Mouse (Mus musculus) embryonic fibroblast, embryonic 13.5 days (primary cell): Measurements from ENCODE around the gene Tcf19. TPM values are rescaled to one million over a fixed set of nuclear protein-coding genes. Genes with fewer than 3 reads are reported as not detected.
"Not testable (repeated sequence)": the region's sequence is repeated elsewhere in the genome, so short reads cannot be mapped to it uniquely, and the experiment has no call there.

Experiments
- H3K27ac ChIP-seq: 2 replicates; pipeline ENCODE4 v1.5.1; 2012; ENCODE audit warnings: low read length, control low read depth, inconsistent platforms; ENCODE audit not compliant: insufficient read depth
- H3K4me1 ChIP-seq: 2 replicates; pipeline ENCODE4 v1.6.1; 2011; ENCODE audit warnings: low read length; ENCODE audit not compliant: control insufficient read depth, insufficient read depth
- H3K4me3 ChIP-seq: 2 replicates; pipeline ENCODE4 v1.5.1; 2011; ENCODE audit warnings: mild to moderate bottlenecking, control low read depth, low read length; ENCODE audit not compliant: insufficient read depth
- CTCF ChIP-seq: IDR thresholded peaks from 2 replicates; pipeline ENCODE4 v1.5.1; 2011; ENCODE audit warnings: mild to moderate bottlenecking, control low read depth, low read length, moderate library complexity, borderline replicate concordance; ENCODE audit not compliant: insufficient read depth
- POLR2A ChIP-seq: IDR thresholded peaks from 2 replicates; pipeline ENCODE4 v1.6.1; 2011; ENCODE audit warnings: low read depth, mild to moderate bottlenecking, control low read depth, low read length, moderate library complexity
- polyA plus RNA-seq: library from polyadenylated mRNA; stranded (reverse); fragments of >200 nt; gene quantifications from 2 replicates; pipeline ENCODE4 v1.2.4, GENCODE M21; 2011; ENCODE audit warnings: low read depth; ENCODE audit not compliant: missing spikeins, insufficient read length

The Tcf19 gene
- polyA plus RNA-seq, 1 experiment = 30.6 TPM

GRCm38 (mm10) chr17:35502226-35502625 lies 14.4 kb downstream of the Tcf19 start:
- Histone ChIP-seq H3K27ac (no peak overlapping the region), H3K4me3 (no peak overlapping the region)
- TF ChIP-seq POLR2A (no peak), CTCF (no peak)

GRCm38 (mm10) chr17:35497124-35497523 lies 19.5 kb downstream of the Tcf19 start:
- H3K27ac ChIP-seq = no peak overlapping the region
- H3K4me3 ChIP-seq = no peak overlapping the region
- H3K4me1 ChIP-seq = no peaks in the 10 kb centered on the region
- TF ChIP-seq CTCF (no peak), POLR2A (no peak)

More at GRCm38 (mm10) chr17:35502226-35502625, 14.4 kb downstream of the Tcf19 start:
- no peaks in the 10 kb centered on the region for H3K4me1 ChIP-seq

GRCm38 (mm10) chr17:35490320-35490719 lies 26.3 kb downstream of the Tcf19 start:
- H3K4me3 ChIP-seq = no peak overlapping the region
- H3K4me1 ChIP-seq = no peaks in the 10 kb centered on the region
- no peak overlapping the region for H3K27ac ChIP-seq
- no peak for TF ChIP-seq POLR2A
- no peak for TF ChIP-seq CTCF

DNA sequence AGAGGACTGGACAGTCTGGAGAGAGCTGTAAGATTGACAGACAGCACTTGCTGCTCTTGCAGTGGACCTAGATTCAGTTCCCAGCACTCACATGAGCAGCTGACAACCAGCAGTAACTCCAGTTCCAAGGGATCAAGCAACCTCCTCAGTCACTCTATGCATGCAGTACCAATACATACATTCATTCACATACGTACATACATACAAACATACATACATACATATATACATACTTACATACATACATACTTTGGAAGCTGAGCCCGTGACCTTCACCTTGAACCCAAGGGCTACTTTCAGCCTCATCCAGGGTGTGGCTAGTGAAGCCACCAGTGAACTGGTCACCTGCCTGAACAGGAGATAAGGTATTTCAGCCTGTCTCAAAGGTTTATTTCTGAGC lies 28.6 kb downstream of the Tcf19 start:
- Histone ChIP-seq H3K27ac (no peak overlapping the region), H3K4me3 (no peak overlapping the region), H3K4me1 (no peaks in the 10 kb centered on the region)
- TF ChIP-seq POLR2A (no peak), CTCF (no peak)

- Histone ChIP-seq H3K4me1 (no peaks in the 10 kb centered on the region), H3K27ac (no peak overlapping the region), H3K4me3 (no peak overlapping the region)
- TF ChIP-seq CTCF = no peak
- TF ChIP-seq POLR2A = no peak
These were observed 29.9 kb downstream of the Tcf19 start for GRCm38 (mm10) chr17:35486726-35487125.

DNA sequence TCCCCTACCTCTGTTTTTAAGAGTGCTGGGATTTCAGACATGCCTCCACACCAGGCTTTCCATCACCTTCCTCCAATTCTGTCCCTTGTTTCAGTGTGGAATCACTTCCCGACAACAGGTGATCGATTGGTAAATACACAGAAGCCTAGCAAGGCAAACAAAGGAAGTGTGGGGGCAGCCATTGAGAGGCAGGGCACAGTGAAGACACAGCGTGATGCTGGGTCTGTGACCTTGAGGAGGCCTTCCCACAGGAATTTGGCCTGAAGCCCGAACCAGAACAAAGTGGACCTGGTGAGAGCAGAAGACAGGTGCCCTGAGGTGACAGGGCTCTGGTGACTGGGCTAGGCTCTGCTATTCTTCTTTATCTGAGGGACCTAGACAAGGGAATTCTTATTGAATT lies 30.9 kb downstream of the Tcf19 start:
- Histone ChIP-seq H3K4me3 (no peak overlapping the region), H3K27ac (no peak overlapping the region), H3K4me1 (no peaks in the 10 kb centered on the region)
- no peak for TF ChIP-seq CTCF
- no peak for TF ChIP-seq POLR2A

- Histone ChIP-seq H3K27ac (no peak overlapping the region), H3K4me3 (no peak overlapping the region), H3K4me1 (no peaks in the 10 kb centered on the region)
- no peak for TF ChIP-seq POLR2A
- peak; percentile 77 for TF ChIP-seq CTCF
These were observed 32.6 kb downstream of the Tcf19 start for GRCm38 (mm10) chr17:35484066-35484465.

DNA sequence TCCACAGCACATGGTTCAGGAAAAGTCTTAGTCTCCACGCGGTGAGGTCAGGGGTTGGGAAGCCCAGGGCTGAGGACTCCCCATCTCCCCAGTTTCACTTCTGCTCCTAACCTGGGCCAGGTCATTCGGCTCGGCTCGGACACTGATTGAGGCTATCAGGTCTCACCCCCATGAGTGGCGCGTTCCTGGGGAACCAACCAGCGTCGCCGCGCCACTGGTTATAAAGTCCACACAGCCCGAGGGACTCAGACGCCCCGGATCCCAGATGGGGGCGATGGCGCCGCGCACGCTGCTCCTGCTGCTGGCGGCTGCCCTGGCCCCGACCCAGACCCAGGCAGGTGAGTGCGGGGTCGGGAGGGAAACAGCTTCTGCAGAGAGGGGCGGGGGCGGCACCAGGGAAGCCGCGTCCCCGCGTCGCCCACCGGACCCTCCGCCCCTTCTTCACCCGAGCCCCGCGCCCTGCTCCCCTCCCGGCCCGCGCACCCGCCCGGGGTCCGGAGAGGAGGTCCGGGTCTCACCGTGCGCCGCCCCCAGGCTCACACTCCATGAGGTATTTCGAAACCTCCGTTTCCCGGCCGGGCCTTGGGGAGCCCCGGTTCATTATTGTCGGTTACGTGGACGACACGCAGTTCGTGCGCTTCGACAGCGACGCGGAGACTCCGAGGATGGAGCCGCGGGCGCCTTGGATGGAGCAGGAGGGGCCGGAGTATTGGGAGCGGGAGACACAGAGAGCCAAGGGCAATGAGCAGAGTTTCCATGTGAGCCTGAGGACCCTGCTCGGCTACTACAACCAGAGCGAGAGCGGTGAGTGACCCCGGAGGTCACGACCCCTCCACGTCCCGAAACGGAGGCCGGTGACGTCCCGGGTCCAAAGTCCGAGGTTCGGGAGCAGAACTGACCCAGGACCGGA lies 46.5 kb downstream of the Tcf19 start, which contains the start of gene H2-Q10:
Gene H2-Q10 (plus strand): TSS at position 248 of the 910 bp plus-strand sequence.
- no peak for TF ChIP-seq CTCF
- TF ChIP-seq POLR2A = no peak
- peak within 1 kb of the TSS; percentile 14; the same call in 1 of the 2 replicates for H3K4me3 ChIP-seq
- no peak within 1 kb of the TSS for H3K27ac ChIP-seq
- no peaks in the 10 kb centered on the region for H3K4me1 ChIP-seq

DNA sequence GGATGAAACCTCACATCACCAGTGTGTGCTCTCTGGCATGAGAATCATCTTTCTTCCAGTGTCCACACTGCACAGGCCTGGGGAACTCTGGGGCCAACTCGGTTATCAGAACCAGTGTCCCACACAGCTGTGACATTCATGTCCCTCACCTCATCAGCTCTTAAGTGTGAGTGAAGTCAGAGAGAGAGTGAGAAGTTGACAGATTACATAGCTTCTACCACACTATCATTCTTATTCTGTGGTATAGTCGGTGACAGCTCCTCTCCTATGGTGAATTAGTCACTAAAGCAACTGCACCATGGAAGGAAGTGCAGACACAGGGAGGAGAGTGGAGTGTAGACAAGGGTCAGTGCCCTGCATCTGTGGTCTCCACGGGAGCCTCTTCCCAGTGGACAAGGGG lies 47.7 kb downstream of the Tcf19 start:
- not testable (repeated sequence) for H3K4me3 ChIP-seq, H3K4me1 ChIP-seq, H3K27ac ChIP-seq

DNA sequence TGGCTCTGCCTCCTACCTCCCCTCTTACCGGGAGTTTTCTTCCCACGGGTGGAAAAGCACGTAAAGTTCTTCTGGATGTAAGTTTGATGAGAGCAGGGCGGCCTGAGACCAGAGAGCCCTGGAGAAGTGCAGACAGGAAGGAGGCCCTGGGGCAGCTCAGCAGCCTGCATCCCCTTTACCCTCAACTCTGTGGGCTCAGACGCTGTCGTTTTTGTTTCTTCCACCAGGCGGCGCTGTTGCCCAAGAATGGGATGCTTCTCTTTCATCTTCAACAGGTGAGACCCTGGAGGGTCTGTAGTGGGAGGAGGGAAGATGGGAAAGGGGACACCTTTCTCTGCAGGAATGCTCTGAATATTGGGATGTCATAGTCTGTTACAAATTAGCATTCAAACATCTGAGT lies 51.0 kb downstream of the Tcf19 start:
- H3K4me3 ChIP-seq, H3K4me1 ChIP-seq, H3K27ac ChIP-seq: not testable (repeated sequence)

Other genes starting within 250 kb of the Tcf19 start
- gene H2-Q1, start 196.4 kb downstream of the Tcf19 start, polyA plus RNA-seq = not detected in 2 replicates
- not detected in 2 replicates for gene H2-Q2, start 174.6 kb downstream of the Tcf19 start, polyA plus RNA-seq
- gene H2-Q4, start 137.2 kb downstream of the Tcf19 start, polyA plus RNA-seq = 6.7 and 13.7 TPM in 2 replicates
- gene H2-Q6, start 92.0 kb downstream of the Tcf19 start, polyA plus RNA-seq = 0.28 and 0.32 TPM in 2 replicates
- 0.57 and 1.8 TPM in 2 replicates for gene H2-Q7, start 77.7 kb downstream of the Tcf19 start, polyA plus RNA-seq
- not detected in 2 replicates for gene H2-Q10, start 46.7 kb downstream of the Tcf19 start, polyA plus RNA-seq
- 0.39 TPM in 1 of 2 replicates, not detected in the other for gene Pou5f1, start 10.8 kb downstream of the Tcf19 start, polyA plus RNA-seq
- 18.6 and 22.8 TPM in 2 replicates for gene Cchcr1, start 276 bp upstream of the Tcf19 start, polyA plus RNA-seq
- 0.63 TPM in 1 of 2 replicates, not detected in the other for gene Psors1c2, start 16.4 kb upstream of the Tcf19 start, polyA plus RNA-seq
- gene Cdsn, start 35.3 kb upstream of the Tcf19 start, polyA plus RNA-seq = 19.8 and 28.6 TPM in 2 replicates
- gene 2300002M23Rik, start 50.6 kb upstream of the Tcf19 start, polyA plus RNA-seq = not detected in 2 replicates
- gene Sfta2, start 84.7 kb upstream of the Tcf19 start, polyA plus RNA-seq = not detected in 2 replicates
- gene Gm9573, start 109.8 kb upstream of the Tcf19 start, polyA plus RNA-seq = not detected in 2 replicates
- gene Mucl3, start 126.9 kb upstream of the Tcf19 start, polyA plus RNA-seq = 0.18 and 0.19 TPM in 2 replicates
- 12.3 and 14.3 TPM in 2 replicates for gene Vars2, start 150.8 kb upstream of the Tcf19 start, polyA plus RNA-seq
- gene Gtf2h4, start 156.9 kb upstream of the Tcf19 start, polyA plus RNA-seq = 28.7 and 40.5 TPM in 2 replicates
- 42.9 and 46.3 TPM in 2 replicates for gene Ddr1, start 187.8 kb upstream of the Tcf19 start, polyA plus RNA-seq